Mouse (Mus musculus): ENCODE measurements at regions not wholly inside any gene's neighbourhood (a gene's known extent, or its start where the extent isn't known, plus 50 kb on each side); places are given as distances from the start of the nearest gene placed in this dataset.

- no peak overlapping the region for H3K4me3 ChIP-seq (ENCODE audit: insufficient read depth in 1 of 2, low read depth in 1 of 2, low read length in 2 of 2, poor library complexity in 1 of 2, severe bottlenecking in 1 of 2)
- H3K36me3 ChIP-seq (ENCODE audit: control insufficient read depth, insufficient read depth, low read length, poor library complexity, severe bottlenecking) = no peaks in the 10 kb centered on the region
- DNase-seq (ENCODE audit: low read depth, low spot score) = no peak
- no peaks in the 10 kb centered on the region for H3K9me3 ChIP-seq (ENCODE audit: control insufficient read depth, insufficient read depth, low read depth, low read length)
- no peaks in the 10 kb centered on the region for H3K4me1 ChIP-seq (ENCODE audit: control insufficient read depth in 2 of 2, insufficient read depth in 2 of 2, low read length in 2 of 2, poor library complexity in 1 of 2)
- no peak overlapping the region for H3K27ac ChIP-seq (ENCODE audit: insufficient read depth, low read depth, low read length, poor library complexity, severe bottlenecking)
- in situ Hi-C loops (cut with MboI; ENCODE audit: low sequenced_read_pairs in 2 of 2, unreplicated experiment in 2 of 2) = no loop called here
- H3K9ac ChIP-seq (ENCODE audit: insufficient read depth, low read depth, low read length, poor library complexity, severe bottlenecking) = no peak overlapping the region
- no peak for TF ChIP-seq MAFK (IDR thresholded peaks at IDR 0.05; ENCODE audit: insufficient read depth, low read depth, low read length)
- TF ChIP-seq CHD2 (IDR thresholded peaks at IDR 0.05; ENCODE audit: low read depth, low read length) = no peak
- no peak for TF ChIP-seq ZC3H11A (IDR thresholded peaks at IDR 0.05; ENCODE audit: borderline replicate concordance, low read depth, low read length)
- TF ChIP-seq ZNF384 (IDR thresholded peaks at IDR 0.05; ENCODE audit: low read depth, low read length) = no peak
- no peak for TF ChIP-seq HCFC1 (IDR thresholded peaks at IDR 0.05; ENCODE audit: borderline replicate concordance, insufficient read depth, low read length)
Measured at GRCm38 (mm10) chr11:37582236-37582635, 346.5 kb upstream of the Tenm2 start.

GRCm38 (mm10) chr11:37533624-37534023 is 297.9 kb upstream of the Tenm2 start:
- Histone ChIP-seq H3K9ac (ENCODE audit: insufficient read depth, low read depth, low read length, poor library complexity, severe bottlenecking) (no peak overlapping the region), H3K36me3 (ENCODE audit: control insufficient read depth, insufficient read depth, low read length, poor library complexity, severe bottlenecking) (no peaks in the 10 kb centered on the region), H3K4me1 (ENCODE audit: control insufficient read depth in 2 of 2, insufficient read depth in 2 of 2, low read length in 2 of 2, poor library complexity in 1 of 2) (no peaks in the 10 kb centered on the region), H3K9me3 (ENCODE audit: control insufficient read depth, insufficient read depth, low read depth, low read length) (no peaks in the 10 kb centered on the region), H3K27ac (ENCODE audit: insufficient read depth, low read depth, low read length, poor library complexity, severe bottlenecking) (no peak overlapping the region), H3K4me3 (ENCODE audit: insufficient read depth in 1 of 2, low read depth in 1 of 2, low read length in 2 of 2, poor library complexity in 1 of 2, severe bottlenecking in 1 of 2) (no peak overlapping the region)
- in situ Hi-C loops (cut with MboI; ENCODE audit: low sequenced_read_pairs in 2 of 2, unreplicated experiment in 2 of 2) = no loop called here
- no peak for DNase-seq (ENCODE audit: low read depth, low spot score)
- no peak for TF ChIP-seq HCFC1 (IDR thresholded peaks at IDR 0.05; ENCODE audit: borderline replicate concordance, insufficient read depth, low read length)
- no peak for TF ChIP-seq ZC3H11A (IDR thresholded peaks at IDR 0.05; ENCODE audit: borderline replicate concordance, low read depth, low read length)
- TF ChIP-seq CHD2 (IDR thresholded peaks at IDR 0.05; ENCODE audit: low read depth, low read length) = no peak
- TF ChIP-seq ZNF384 (IDR thresholded peaks at IDR 0.05; ENCODE audit: low read depth, low read length) = no peak
- no peak for TF ChIP-seq MAFK (IDR thresholded peaks at IDR 0.05; ENCODE audit: insufficient read depth, low read depth, low read length)

GRCm38 (mm10) chr11:37532476-37532875 is 296.7 kb upstream of the Tenm2 start:
- no peak overlapping the region for H3K27ac ChIP-seq (ENCODE audit: insufficient read depth, low read depth, low read length, poor library complexity, severe bottlenecking)
- no peak overlapping the region for H3K4me3 ChIP-seq (ENCODE audit: insufficient read depth in 1 of 2, low read depth in 1 of 2, low read length in 2 of 2, poor library complexity in 1 of 2, severe bottlenecking in 1 of 2)
- in situ Hi-C loops (cut with MboI; ENCODE audit: low sequenced_read_pairs in 2 of 2, unreplicated experiment in 2 of 2) = no loop called here
- no peaks in the 10 kb centered on the region for H3K9me3 ChIP-seq (ENCODE audit: control insufficient read depth, insufficient read depth, low read depth, low read length)
- no peaks in the 10 kb centered on the region for H3K36me3 ChIP-seq (ENCODE audit: control insufficient read depth, insufficient read depth, low read length, poor library complexity, severe bottlenecking)
- no peak for TF ChIP-seq ZNF384 (IDR thresholded peaks at IDR 0.05; ENCODE audit: low read depth, low read length)
- TF ChIP-seq CHD2 (IDR thresholded peaks at IDR 0.05; ENCODE audit: low read depth, low read length) = no peak
- TF ChIP-seq ZC3H11A (IDR thresholded peaks at IDR 0.05; ENCODE audit: borderline replicate concordance, low read depth, low read length) = no peak
- TF ChIP-seq HCFC1 (IDR thresholded peaks at IDR 0.05; ENCODE audit: borderline replicate concordance, insufficient read depth, low read length) = no peak
- no peak for TF ChIP-seq MAFK (IDR thresholded peaks at IDR 0.05; ENCODE audit: insufficient read depth, low read depth, low read length)
- no peak overlapping the region for H3K9ac ChIP-seq (ENCODE audit: insufficient read depth, low read depth, low read length, poor library complexity, severe bottlenecking)
- DNase-seq (ENCODE audit: low read depth, low spot score) = no peak
- no peaks in the 10 kb centered on the region for H3K4me1 ChIP-seq (ENCODE audit: control insufficient read depth in 2 of 2, insufficient read depth in 2 of 2, low read length in 2 of 2, poor library complexity in 1 of 2)

- TF ChIP-seq ZC3H11A (IDR thresholded peaks at IDR 0.05; ENCODE audit: borderline replicate concordance, low read depth, low read length) = no peak
- TF ChIP-seq CHD2 (IDR thresholded peaks at IDR 0.05; ENCODE audit: low read depth, low read length) = no peak
- TF ChIP-seq MAFK (IDR thresholded peaks at IDR 0.05; ENCODE audit: insufficient read depth, low read depth, low read length) = no peak
- no peak for TF ChIP-seq HCFC1 (IDR thresholded peaks at IDR 0.05; ENCODE audit: borderline replicate concordance, insufficient read depth, low read length)
- TF ChIP-seq ZNF384 (IDR thresholded peaks at IDR 0.05; ENCODE audit: low read depth, low read length) = no peak
- H3K4me3 ChIP-seq (ENCODE audit: insufficient read depth in 1 of 2, low read depth in 1 of 2, low read length in 2 of 2, poor library complexity in 1 of 2, severe bottlenecking in 1 of 2) = no peak overlapping the region
- no peaks in the 10 kb centered on the region for H3K36me3 ChIP-seq (ENCODE audit: control insufficient read depth, insufficient read depth, low read length, poor library complexity, severe bottlenecking)
- no peak overlapping the region for H3K27ac ChIP-seq (ENCODE audit: insufficient read depth, low read depth, low read length, poor library complexity, severe bottlenecking)
- no peaks in the 10 kb centered on the region for H3K4me1 ChIP-seq (ENCODE audit: control insufficient read depth in 2 of 2, insufficient read depth in 2 of 2, low read length in 2 of 2, poor library complexity in 1 of 2)
- no peak for DNase-seq (ENCODE audit: low read depth, low spot score)
- H3K9ac ChIP-seq (ENCODE audit: insufficient read depth, low read depth, low read length, poor library complexity, severe bottlenecking) = no peak overlapping the region
- in situ Hi-C loops (cut with MboI; ENCODE audit: low sequenced_read_pairs in 2 of 2, unreplicated experiment in 2 of 2) = no loop called here
- H3K9me3 ChIP-seq (ENCODE audit: control insufficient read depth, insufficient read depth, low read depth, low read length) = no peaks in the 10 kb centered on the region
Measured at GRCm38 (mm10) chr11:37498463-37499015, 262.8 kb upstream of the Tenm2 start.

GRCm38 (mm10) chr11:37497874-37498273 is 262.1 kb upstream of the Tenm2 start:
- no peak for DNase-seq (ENCODE audit: low read depth, low spot score)
- H3K27ac ChIP-seq (ENCODE audit: insufficient read depth, low read depth, low read length, poor library complexity, severe bottlenecking) = no peak overlapping the region
- H3K4me1 ChIP-seq (ENCODE audit: control insufficient read depth in 2 of 2, insufficient read depth in 2 of 2, low read length in 2 of 2, poor library complexity in 1 of 2) = no peaks in the 10 kb centered on the region
- no peaks in the 10 kb centered on the region for H3K9me3 ChIP-seq (ENCODE audit: control insufficient read depth, insufficient read depth, low read depth, low read length)
- H3K36me3 ChIP-seq (ENCODE audit: control insufficient read depth, insufficient read depth, low read length, poor library complexity, severe bottlenecking) = no peaks in the 10 kb centered on the region
- TF ChIP-seq MAFK (IDR thresholded peaks at IDR 0.05; ENCODE audit: insufficient read depth, low read depth, low read length) (no peak), ZC3H11A (IDR thresholded peaks at IDR 0.05; ENCODE audit: borderline replicate concordance, low read depth, low read length) (no peak), ZNF384 (IDR thresholded peaks at IDR 0.05; ENCODE audit: low read depth, low read length) (no peak), CHD2 (IDR thresholded peaks at IDR 0.05; ENCODE audit: low read depth, low read length) (no peak), HCFC1 (IDR thresholded peaks at IDR 0.05; ENCODE audit: borderline replicate concordance, insufficient read depth, low read length) (no peak)
- no peak overlapping the region for H3K9ac ChIP-seq (ENCODE audit: insufficient read depth, low read depth, low read length, poor library complexity, severe bottlenecking)
- in situ Hi-C loops (cut with MboI; ENCODE audit: low sequenced_read_pairs in 2 of 2, unreplicated experiment in 2 of 2) = no loop called here
- H3K4me3 ChIP-seq (ENCODE audit: insufficient read depth in 1 of 2, low read depth in 1 of 2, low read length in 2 of 2, poor library complexity in 1 of 2, severe bottlenecking in 1 of 2) = no peak overlapping the region

Measured in ES-E14 (cell line).